22 mouse cellular contexts compared by ENCODE assay signal in the genomic region with DNA sequence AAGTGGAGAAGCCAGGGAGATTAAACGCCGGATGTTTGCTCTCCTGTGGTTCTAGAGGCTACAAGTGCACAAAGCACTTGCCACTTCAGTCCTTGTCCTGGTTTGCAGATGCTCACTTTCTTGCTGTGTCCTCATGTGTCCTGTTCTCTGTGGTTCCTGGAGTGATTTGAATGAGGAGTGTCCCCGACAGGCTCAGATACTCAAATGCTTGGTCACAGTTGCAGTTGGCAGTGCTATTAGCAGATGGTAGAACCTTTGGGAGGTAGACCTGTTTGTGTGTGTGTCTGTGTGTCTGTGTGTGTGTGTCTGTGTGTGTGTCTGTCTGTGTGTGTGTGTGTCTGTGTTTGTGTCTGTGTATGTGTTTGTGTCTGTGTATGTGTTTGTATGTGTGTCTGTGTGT.
A peak's percentile ranks its signal among the peaks of the same experiment; 100 is the strongest.
DNase-seq lines count a peak whose midpoint lies in the region; ATAC-seq and TF ChIP-seq lines count a peak whose summit lies in the region.
"Had no signal": no experiment of that assay in that cellular context is flagged by ENCODE, and none has a peak within 500 bp of the region (broad histone marks: within the 10 kb centered on the region; RNA-seq: fewer than 3 reads in every experiment).

No protein-coding gene starts in this region.

- H3K27me3 ChIP-seq in cerebellum, adult 2 months (ENCODE audit: control insufficient read depth, insufficient read depth, low read length), result no peaks in the 10 kb centered on the region
- H3K27me3 ChIP-seq in forebrain, embryonic 15.5 days, result no peaks in the 10 kb centered on the region
- H3K27me3 ChIP-seq in forebrain, embryonic 11.5 days (ENCODE audit: control insufficient read depth, insufficient read depth, low read length), result no peaks in the 10 kb centered on the region
- no peaks in the 10 kb centered on the region for H3K27me3 ChIP-seq in neural tube, embryonic 15.5 days (replicated peaks)
- H3K27me3 ChIP-seq: embryonic facial prominence, embryonic 13.5 days; hindbrain, embryonic 13.5 days had no signal

- WGBS in cerebellum, adult 2 months, result 32% methylated on average over 3 of the region's 3 CpGs
- WGBS in forebrain, embryonic 15.5 days, result 66% methylated on average over 3 of the region's 3 CpGs
- WGBS in forebrain, embryonic 11.5 days, result 82% methylated on average over 3 of the region's 3 CpGs
- WGBS in neural tube, embryonic 15.5 days, result 66% methylated on average over 3 of the region's 3 CpGs

- peaks cover 17% of the 10 kb centered on the region for H3K4me1 ChIP-seq in cerebellum, adult 2 months (ENCODE audit: control insufficient read depth, insufficient read depth, low read length)
- peaks cover 47% of the 10 kb centered on the region for H3K4me1 ChIP-seq in forebrain, embryonic 15.5 days
- peaks cover 7% of the 10 kb centered on the region for H3K4me1 ChIP-seq in forebrain, embryonic 11.5 days (replicated peaks; ENCODE audit: control insufficient read depth, insufficient read depth, low read length)
- H3K4me1 ChIP-seq in neural tube, embryonic 15.5 days, result peaks cover 40% of the 10 kb centered on the region

- H3K9ac ChIP-seq in forebrain, embryonic 15.5 days (replicated peaks), result no peak overlapping the region
- H3K9ac ChIP-seq in forebrain, embryonic 11.5 days (ENCODE audit: low read length), result no peak overlapping the region
- no peak overlapping the region for H3K9ac ChIP-seq in neural tube, embryonic 15.5 days (replicated peaks)
- H3K9ac ChIP-seq: embryonic facial prominence, embryonic 13.5 days; hindbrain, embryonic 13.5 days had no signal

- no peaks in the 10 kb centered on the region for H3K9me3 ChIP-seq in forebrain, embryonic 15.5 days
- no peaks in the 10 kb centered on the region for H3K9me3 ChIP-seq in forebrain, embryonic 11.5 days (ENCODE audit: control insufficient read depth, low read length)
- no peaks in the 10 kb centered on the region for H3K9me3 ChIP-seq in neural tube, embryonic 15.5 days (replicated peaks)
- H3K9me3 ChIP-seq: embryonic facial prominence, embryonic 13.5 days; heart, embryonic 10.5 days; hindbrain, embryonic 13.5 days had no signal

- no peak for TF ChIP-seq CTCF in cerebellum, adult 2 months (IDR thresholded peaks at IDR 0.05; ENCODE audit: borderline replicate concordance, insufficient read depth, low read depth, low read length)

- H3K36me3 ChIP-seq in forebrain, embryonic 15.5 days, result no peaks in the 10 kb centered on the region
- H3K36me3 ChIP-seq in forebrain, embryonic 11.5 days (ENCODE audit: control insufficient read depth, insufficient read depth, low read length), result no peaks in the 10 kb centered on the region
- H3K36me3 ChIP-seq in neural tube, embryonic 15.5 days, result no peaks in the 10 kb centered on the region
- H3K36me3 ChIP-seq: embryonic facial prominence, embryonic 13.5 days; G1E; heart, embryonic 10.5 days; hindbrain, embryonic 13.5 days had no signal

- no peak for TF ChIP-seq POLR2A in cerebellum, adult 2 months (IDR thresholded peaks at IDR 0.05; ENCODE audit: borderline replicate concordance, insufficient read depth, low read length)

- H3K4me2 ChIP-seq in forebrain, embryonic 15.5 days (replicated peaks), result no peak overlapping the region
- no peak overlapping the region for H3K4me2 ChIP-seq in forebrain, embryonic 11.5 days (ENCODE audit: low read depth, low read length, severe bottlenecking)
- H3K4me2 ChIP-seq in neural tube, embryonic 15.5 days, result no peak overlapping the region
- H3K4me2 ChIP-seq: embryonic facial prominence, embryonic 13.5 days; hindbrain, embryonic 13.5 days had no signal

- peak in 1 of 2 experiments; percentile 42 for DNase-seq in cerebellum, adult 2 months
- no peak for DNase-seq in cerebellum, adult 8-10 months
- peak; percentile 39 to 43 for DNase-seq in cerebellum, postnatal 25 days
- no peak for DNase-seq in cerebellum, postnatal 4 days (ENCODE audit: low spot score in 2 of 2)
- no peak for DNase-seq in forebrain, embryonic 11.5 days (ENCODE audit: low spot score)
- DNase-seq in neural tube, embryonic 10.5 days (ENCODE audit: extremely low spot score, low spot score), result no peak
- DNase-seq: adrenal gland, adult 8-10 months; adrenal gland, postnatal 36 days; B cell, adult 2 months; cerebellum, adult 11-12 months; gastrocnemius, postnatal 10 days; heart, adult 18-20 months; heart, postnatal 10 days; kidney, adult 2 months had no signal

- H3K4me3 ChIP-seq in cerebellum, adult 2 months (replicated peaks; ENCODE audit: insufficient read depth, low read depth, low read length), result no peak overlapping the region
- no peak overlapping the region for H3K4me3 ChIP-seq in forebrain, embryonic 15.5 days
- no peak overlapping the region for H3K4me3 ChIP-seq in forebrain, embryonic 11.5 days (ENCODE audit: low read depth, low read length)
- no peak overlapping the region for H3K4me3 ChIP-seq in neural tube, embryonic 15.5 days (replicated peaks)
- H3K4me3 ChIP-seq: embryonic facial prominence, embryonic 13.5 days; heart, embryonic 10.5 days; hindbrain, embryonic 13.5 days had no signal

- ATAC-seq in forebrain, embryonic 15.5 days (replicated peaks), result no peak
- no peak for ATAC-seq in forebrain, embryonic 11.5 days (replicated peaks; ENCODE audit: low FRiP score)
- ATAC-seq in neural tube, embryonic 15.5 days (ENCODE audit: low FRiP score), result no peak
- ATAC-seq: CD4-positive, CD25-positive, alpha-beta regulatory T cell, adult 4 months; intestine, embryonic 16.5 days had no signal

- peak overlapping the region; percentile 7; the same call in 1 of the 2 replicates for H3K27ac ChIP-seq in cerebellum, adult 2 months (ENCODE audit: insufficient read depth, low read length)
- peak overlapping the region; percentile 74; the same call in 1 of the 2 replicates for H3K27ac ChIP-seq in forebrain, embryonic 15.5 days (replicated peaks)
- H3K27ac ChIP-seq in forebrain, embryonic 11.5 days (ENCODE audit: low read depth, low read length), result no peak overlapping the region
- 0 out of 2 replicates have a peak overlapping the region, but pooled peaks have one; percentile 58 for H3K27ac ChIP-seq in neural tube, embryonic 15.5 days (replicated peaks)
- H3K27ac ChIP-seq: embryonic facial prominence, embryonic 13.5 days; heart, embryonic 10.5 days had no signal

Comparison
In these comparisons a context has a peak if more than half of its experiments do, and no peak if none do; other contexts are left out.
1. DNase-seq: peak in cerebellum, postnatal 25 days (2 of 2); none in cerebellum, adult 8-10 months (single experiment), cerebellum, postnatal 4 days (0 of 2), forebrain, embryonic 11.5 days (single experiment) and neural tube, embryonic 10.5 days (single experiment).